Mouse (Mus musculus): ENCODE data around the gene Dnajc15. TPM values are rescaled to one million over a fixed set of nuclear protein-coding genes. Genes with fewer than 3 reads are reported as not detected.

Dnajc15 gene
- polyA plus RNA-seq, 2 experiments: 22.8 to 113 TPM

DNA sequence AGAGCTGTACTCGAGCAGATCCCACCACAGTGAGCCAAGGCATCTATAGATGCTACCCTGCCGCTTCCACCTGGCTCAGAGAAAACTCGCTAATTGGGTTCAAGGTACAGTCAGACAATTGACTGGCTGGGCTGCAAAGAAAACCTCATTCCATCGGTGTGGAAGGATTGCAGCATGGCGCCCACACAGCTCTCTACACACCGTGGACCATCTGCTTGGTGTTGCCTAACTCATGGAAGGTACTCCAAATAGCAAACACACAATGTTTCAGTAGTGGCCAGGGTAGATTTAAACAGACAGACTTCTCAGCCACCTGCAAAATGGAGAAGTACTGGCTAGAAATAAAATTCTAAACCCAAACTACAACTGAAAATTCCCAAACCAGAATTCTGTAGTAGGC lies 57.4 kb downstream of the Dnajc15 start:
- Histone ChIP-seq H3K27ac (replicated peaks; ENCODE audit: low read depth, low read length) (no peak overlapping the region), H3K36me3 (ENCODE audit: control insufficient read depth, insufficient read depth, low read length) (no peaks in the 10 kb centered on the region), H3K4me3 (replicated peaks; ENCODE audit: low read length) (no peak overlapping the region), H3K4me1 (ENCODE audit: control insufficient read depth, insufficient read depth, low read length) (0 out of 2 replicates have a peak, but pooled peaks cover 2% of the 10 kb centered on the region), H3K9me3 (ENCODE audit: control insufficient read depth, low read length) (no peaks in the 10 kb centered on the region), H3K27me3 (ENCODE audit: control insufficient read depth, insufficient read depth, low read length) (no peaks in the 10 kb centered on the region), H3K4me2 (replicated peaks; ENCODE audit: low read depth, low read length, severe bottlenecking) (no peak overlapping the region), H3K9ac (ENCODE audit: low read depth, low read length, severe bottlenecking) (no peak overlapping the region)
- DNase-seq (ENCODE audit: low spot score) (no peak), ATAC-seq (ENCODE audit: low FRiP score, low read depth) (no peak)
- WGBS: 94% methylated on average over 6 of the region's 6 CpGs
- no peak for TF ChIP-seq POLR2A (IDR thresholded peaks at IDR 0.05; ENCODE audit: borderline replicate concordance, extremely low read depth, insufficient read depth, insufficient read length)

DNA sequence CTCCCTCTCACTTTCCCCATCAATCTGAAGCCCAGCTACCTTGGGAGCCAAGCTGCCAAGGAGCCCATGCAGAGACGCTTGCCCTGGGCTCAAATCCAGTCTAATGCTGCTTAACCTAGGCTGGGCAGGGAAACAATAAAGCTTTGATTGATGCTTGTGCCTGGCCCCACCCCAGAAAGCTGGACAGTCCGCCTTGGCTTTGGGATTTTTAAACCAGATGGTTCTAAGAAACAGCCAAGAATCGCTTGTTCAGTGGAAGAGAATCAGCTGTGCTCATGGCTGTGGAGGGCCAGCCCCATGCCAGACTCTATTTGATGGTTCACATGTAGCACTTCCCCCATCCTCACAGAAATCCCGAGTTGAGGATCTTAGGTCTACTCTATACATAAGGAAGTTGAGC lies 60.0 kb downstream of the Dnajc15 start:
- ATAC-seq (ENCODE audit: low FRiP score, low read depth): no peak

DNA sequence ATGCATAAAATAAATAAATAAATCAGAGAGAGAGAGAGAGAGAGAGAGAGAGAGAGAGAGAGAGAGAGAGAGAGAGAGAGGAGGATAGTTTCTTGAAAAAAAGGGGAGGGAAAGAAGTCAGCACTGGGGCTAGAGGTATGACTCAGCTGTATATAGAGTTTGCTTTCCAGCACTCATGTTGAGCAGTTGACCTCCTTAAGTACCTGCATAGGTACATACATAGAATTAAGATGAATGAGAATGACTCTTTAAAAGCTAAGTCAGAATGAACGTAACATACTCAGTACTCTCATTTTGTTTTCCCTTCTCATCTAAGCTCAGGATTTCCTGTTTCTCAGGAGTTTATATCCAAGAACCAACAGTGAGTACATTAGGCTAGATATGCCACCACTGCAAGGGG lies 62.0 kb downstream of the Dnajc15 start:
- ATAC-seq (ENCODE audit: low FRiP score, low read depth) (no peak), DNase-seq (ENCODE audit: low spot score) (no peak)
- WGBS: 81% methylated on average over 1 of the region's 1 CpGs
- Histone ChIP-seq H3K9ac (ENCODE audit: low read depth, low read length, severe bottlenecking) (no peak overlapping the region), H3K4me1 (ENCODE audit: control insufficient read depth, insufficient read depth, low read length) (0 out of 2 replicates have a peak, but pooled peaks cover 2% of the 10 kb centered on the region), H3K4me3 (replicated peaks; ENCODE audit: low read length) (no peak overlapping the region), H3K4me2 (replicated peaks; ENCODE audit: low read depth, low read length, severe bottlenecking) (no peak overlapping the region), H3K9me3 (ENCODE audit: control insufficient read depth, low read length) (no peaks in the 10 kb centered on the region), H3K36me3 (ENCODE audit: control insufficient read depth, insufficient read depth, low read length) (no peaks in the 10 kb centered on the region), H3K27ac (replicated peaks; ENCODE audit: low read depth, low read length) (no peak overlapping the region), H3K27me3 (ENCODE audit: control insufficient read depth, insufficient read depth, low read length) (no peaks in the 10 kb centered on the region)
- no peak for TF ChIP-seq POLR2A (IDR thresholded peaks at IDR 0.05; ENCODE audit: borderline replicate concordance, extremely low read depth, insufficient read depth, insufficient read length)

More for the DNA sequence above, 60.0 kb downstream of the Dnajc15 start:
- no peak overlapping the region for H3K4me2 ChIP-seq (replicated peaks; ENCODE audit: low read depth, low read length, severe bottlenecking)
- 0 out of 2 replicates have a peak, but pooled peaks cover 2% of the 10 kb centered on the region for H3K4me1 ChIP-seq (ENCODE audit: control insufficient read depth, insufficient read depth, low read length)
- no peaks in the 10 kb centered on the region for H3K36me3 ChIP-seq (ENCODE audit: control insufficient read depth, insufficient read depth, low read length)
- H3K9me3 ChIP-seq (ENCODE audit: control insufficient read depth, low read length): no peaks in the 10 kb centered on the region
- no peak overlapping the region for H3K27ac ChIP-seq (replicated peaks; ENCODE audit: low read depth, low read length)
- no peak overlapping the region for H3K9ac ChIP-seq (ENCODE audit: low read depth, low read length, severe bottlenecking)
- DNase-seq (ENCODE audit: low spot score): no peak
- no peak for TF ChIP-seq POLR2A (IDR thresholded peaks at IDR 0.05; ENCODE audit: borderline replicate concordance, extremely low read depth, insufficient read depth, insufficient read length)
- no peaks in the 10 kb centered on the region for H3K27me3 ChIP-seq (ENCODE audit: control insufficient read depth, insufficient read depth, low read length)
- WGBS: 46% methylated on average over 4 of the region's 4 CpGs
- no peak overlapping the region for H3K4me3 ChIP-seq (replicated peaks; ENCODE audit: low read length)

- 85% methylated on average over 5 of the region's 5 CpGs for WGBS
- no peaks in the 10 kb centered on the region for H3K27me3 ChIP-seq (ENCODE audit: control insufficient read depth, insufficient read depth, low read length)
- ATAC-seq (ENCODE audit: low FRiP score, low read depth) (no peak), DNase-seq (ENCODE audit: low spot score) (no peak)
- H3K27ac ChIP-seq (replicated peaks; ENCODE audit: low read depth, low read length): no peak overlapping the region
- no peak overlapping the region for H3K4me3 ChIP-seq (replicated peaks; ENCODE audit: low read length)
- H3K36me3 ChIP-seq (ENCODE audit: control insufficient read depth, insufficient read depth, low read length): no peaks in the 10 kb centered on the region
- TF ChIP-seq POLR2A (IDR thresholded peaks at IDR 0.05; ENCODE audit: borderline replicate concordance, extremely low read depth, insufficient read depth, insufficient read length): no peak
- H3K9me3 ChIP-seq (ENCODE audit: control insufficient read depth, low read length): no peaks in the 10 kb centered on the region
- no peak overlapping the region for H3K9ac ChIP-seq (ENCODE audit: low read depth, low read length, severe bottlenecking)
- H3K4me1 ChIP-seq (ENCODE audit: control insufficient read depth, insufficient read depth, low read length): 0 out of 2 replicates have a peak, but pooled peaks cover 2% of the 10 kb centered on the region
- H3K4me2 ChIP-seq (replicated peaks; ENCODE audit: low read depth, low read length, severe bottlenecking): no peak overlapping the region
Measured at GRCm38 (mm10) chr14:77811466-77811865, 63.5 kb downstream of the Dnajc15 start.

- H3K4me2 ChIP-seq (replicated peaks; ENCODE audit: low read depth, low read length, severe bottlenecking): no peak overlapping the region
- no peaks in the 10 kb centered on the region for H3K36me3 ChIP-seq (ENCODE audit: control insufficient read depth, insufficient read depth, low read length)
- no peak for TF ChIP-seq POLR2A (IDR thresholded peaks at IDR 0.05; ENCODE audit: borderline replicate concordance, extremely low read depth, insufficient read depth, insufficient read length)
- no peak overlapping the region for H3K4me3 ChIP-seq (replicated peaks; ENCODE audit: low read length)
- DNase-seq (ENCODE audit: low spot score): no peak
- 83% methylated on average over 4 of the region's 4 CpGs for WGBS
- H3K4me1 ChIP-seq (ENCODE audit: control insufficient read depth, insufficient read depth, low read length): no peaks in the 10 kb centered on the region; the same call in 1 of the 2 replicates
- no peaks in the 10 kb centered on the region for H3K27me3 ChIP-seq (ENCODE audit: control insufficient read depth, insufficient read depth, low read length)
- ATAC-seq (ENCODE audit: low FRiP score, low read depth): no peak
- no peak overlapping the region for H3K27ac ChIP-seq (replicated peaks; ENCODE audit: low read depth, low read length)
- no peaks in the 10 kb centered on the region for H3K9me3 ChIP-seq (ENCODE audit: control insufficient read depth, low read length)
- no peak overlapping the region for H3K9ac ChIP-seq (ENCODE audit: low read depth, low read length, severe bottlenecking)
Measured at GRCm38 (mm10) chr14:77807836-77808235, 67.1 kb downstream of the Dnajc15 start.

GRCm38 (mm10) chr14:77806345-77806744 lies 68.6 kb downstream of the Dnajc15 start:
- no peaks in the 10 kb centered on the region for H3K36me3 ChIP-seq (ENCODE audit: control insufficient read depth, insufficient read depth, low read length)
- 84% methylated on average over 5 of the region's 5 CpGs for WGBS
- H3K9ac ChIP-seq (ENCODE audit: low read depth, low read length, severe bottlenecking): no peak overlapping the region
- DNase-seq (ENCODE audit: low spot score) (no peak), ATAC-seq (ENCODE audit: low FRiP score, low read depth) (no peak)
- no peaks in the 10 kb centered on the region; the same call in 1 of the 2 replicates for H3K4me1 ChIP-seq (ENCODE audit: control insufficient read depth, insufficient read depth, low read length)
- H3K27me3 ChIP-seq (ENCODE audit: control insufficient read depth, insufficient read depth, low read length): no peaks in the 10 kb centered on the region
- no peak overlapping the region for H3K4me3 ChIP-seq (replicated peaks; ENCODE audit: low read length)
- H3K4me2 ChIP-seq (replicated peaks; ENCODE audit: low read depth, low read length, severe bottlenecking): no peak overlapping the region
- no peaks in the 10 kb centered on the region for H3K9me3 ChIP-seq (ENCODE audit: control insufficient read depth, low read length)
- no peak for TF ChIP-seq POLR2A (IDR thresholded peaks at IDR 0.05; ENCODE audit: borderline replicate concordance, extremely low read depth, insufficient read depth, insufficient read length)
- no peak overlapping the region for H3K27ac ChIP-seq (replicated peaks; ENCODE audit: low read depth, low read length)

Measured in limb, embryonic 14.5 days (tissue).